Mouse (Mus musculus): ENCODE results near the gene Frrs1.

DNA sequence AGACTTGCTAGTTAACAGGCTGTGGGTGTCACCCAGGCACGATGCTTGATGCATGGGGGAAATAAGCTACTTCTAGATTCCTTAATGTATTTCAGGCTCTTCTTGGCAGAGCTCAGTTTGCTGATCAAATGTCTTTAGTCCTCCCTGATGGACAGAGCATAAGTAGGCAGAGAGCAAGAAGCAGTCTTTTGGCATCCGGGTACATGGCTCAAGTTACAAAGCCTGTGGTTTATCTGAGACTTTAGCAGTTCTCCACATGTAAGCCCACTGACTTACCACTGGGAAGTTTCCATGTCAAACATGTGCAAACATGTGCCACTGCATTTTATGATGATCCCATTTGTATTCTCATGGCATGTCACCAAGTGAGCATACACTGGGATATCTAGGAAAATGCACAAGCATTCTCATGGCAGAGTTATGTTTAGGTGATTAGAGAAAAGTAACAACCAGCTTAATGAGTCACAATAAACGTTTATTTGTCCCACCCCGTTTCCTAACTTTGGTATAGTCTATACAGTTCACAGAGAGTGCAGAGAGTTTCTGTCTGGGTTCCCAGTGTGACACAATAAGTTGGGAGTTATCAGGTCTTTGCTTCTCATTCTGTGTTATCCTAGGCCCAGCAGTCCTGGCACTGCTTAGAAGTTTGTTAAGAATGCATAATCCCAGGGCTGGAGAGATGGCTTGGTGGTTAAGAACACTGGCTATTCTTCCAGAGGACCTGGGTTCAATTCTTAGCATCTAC lies 32.6 kb upstream of the Frrs1 start:
- TF ChIP-seq CTCF (conservative IDR thresholded peaks at IDR 0.05; ENCODE audit: low read length) = no peak
- no peak for TF ChIP-seq NANOG (IDR thresholded peaks at IDR 0.05; ENCODE audit: borderline replicate concordance, low read length)
- no peak for TF ChIP-seq POU5F1 (IDR thresholded peaks at IDR 0.05; ENCODE audit: borderline replicate concordance, low read length)

All from E14TG2a.4 (cell line).